In the genomic region with DNA sequence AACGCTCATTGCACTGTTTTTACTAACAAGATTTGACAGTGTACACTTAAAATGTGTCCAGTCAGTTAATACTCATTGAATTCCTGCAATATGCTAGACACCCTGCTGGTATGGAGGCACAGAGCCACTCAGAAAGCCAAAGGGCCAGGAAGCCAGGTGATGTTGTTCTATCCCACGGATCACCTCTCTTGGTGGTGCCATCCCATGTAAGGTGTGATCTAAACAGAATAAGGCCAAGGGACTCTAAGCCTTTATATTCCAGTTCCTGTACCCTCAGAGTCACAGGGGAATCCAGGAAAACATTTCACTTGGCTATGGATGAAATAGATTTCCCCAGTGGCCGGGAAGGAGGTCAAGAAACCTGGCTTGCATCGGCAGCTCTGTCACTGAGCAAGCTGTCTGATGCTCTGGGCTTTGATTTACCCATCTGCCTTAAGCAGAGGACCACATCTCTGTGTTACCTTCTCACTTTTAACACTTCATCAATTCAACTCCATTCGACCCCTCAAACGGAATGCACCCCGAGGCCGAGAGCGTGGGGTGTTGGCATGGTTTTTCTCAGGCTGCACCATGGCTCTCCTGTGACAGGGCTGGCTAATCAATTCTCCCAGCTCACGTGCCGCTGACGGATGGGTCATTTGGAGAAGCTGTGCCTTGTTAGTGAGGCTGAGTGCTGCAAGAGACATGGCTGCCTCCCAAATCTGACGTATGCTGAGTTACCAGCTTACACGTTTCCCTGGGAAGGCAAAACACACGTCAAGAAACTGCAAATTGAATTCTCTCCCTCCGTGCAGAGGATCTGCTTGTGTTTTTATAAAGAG, we compare ENCODE assay signal across 8 mouse cellular contexts.
DNase-seq lines count a peak whose midpoint lies in the region; ATAC-seq and TF ChIP-seq lines count a peak whose summit lies in the region.

No protein-coding gene starts in this region.

- TF ChIP-seq CTCF in cerebellum, adult 2 months (IDR thresholded peaks at IDR 0.05; ENCODE audit: borderline replicate concordance, insufficient read depth, low read depth, low read length): no peak

- no peak for TF ChIP-seq POLR2A in cerebellum, adult 2 months (IDR thresholded peaks at IDR 0.05; ENCODE audit: borderline replicate concordance, insufficient read depth, low read length)

- ATAC-seq in hindbrain, embryonic 13.5 days (ENCODE audit: low FRiP score): 0 out of 2 replicates have a peak, but pooled peaks have one; percentile 61
- ATAC-seq in limb, embryonic 13.5 days (ENCODE audit: low FRiP score, low read depth): no peak; the same call in 1 of the 2 replicates
- ATAC-seq in CD4-positive, CD25-positive, alpha-beta regulatory T cell, adult 4 months: no peak

- WGBS in cerebellum, adult 2 months: 12% methylated on average over 16 of the region's 16 CpGs
- 36% methylated on average over 16 of the region's 16 CpGs for WGBS in hindbrain, embryonic 13.5 days
- 24% methylated on average over 16 of the region's 16 CpGs for WGBS in limb, embryonic 13.5 days

- H3K4me3 ChIP-seq in cerebellum, adult 2 months (replicated peaks; ENCODE audit: insufficient read depth, low read depth, low read length): no peak overlapping the region
- H3K4me3 ChIP-seq in hindbrain, embryonic 13.5 days: no peak overlapping the region
- no peak overlapping the region for H3K4me3 ChIP-seq in limb, embryonic 13.5 days

- peak; percentile 67 for DNase-seq in adrenal gland, postnatal 14 days
- DNase-seq in cerebellum, adult 2 months: peak; percentile 66 to 72
- DNase-seq in frontal cortex, postnatal 10 days (ENCODE audit: low spot score in 2 of 2): peak; percentile 53 to 54
- DNase-seq in right cerebral cortex, postnatal 4 days: peak; percentile 75
- DNase-seq in c-Kit-positive CD71-positive TER-119-positive erythroid progenitor cells, embryonic 14.5 days (ENCODE audit: low spot score): no peak

- peak overlapping the region; percentile 15 for H3K27ac ChIP-seq in cerebellum, adult 2 months (ENCODE audit: insufficient read depth, low read length)
- H3K27ac ChIP-seq in hindbrain, embryonic 13.5 days: peak overlapping the region; percentile 74
- H3K27ac ChIP-seq in limb, embryonic 13.5 days: no peak overlapping the region

- H3K36me3 ChIP-seq in hindbrain, embryonic 13.5 days: no peaks in the 10 kb centered on the region
- H3K36me3 ChIP-seq in limb, embryonic 13.5 days: no peaks in the 10 kb centered on the region

- peaks cover 12% of the 10 kb centered on the region for H3K4me1 ChIP-seq in cerebellum, adult 2 months (ENCODE audit: control insufficient read depth, insufficient read depth, low read length)
- H3K4me1 ChIP-seq in hindbrain, embryonic 13.5 days (replicated peaks): peaks cover 25% of the 10 kb centered on the region
- H3K4me1 ChIP-seq in limb, embryonic 13.5 days: peaks cover 34% of the 10 kb centered on the region

- no peak overlapping the region; the same call in 1 of the 2 replicates for H3K9ac ChIP-seq in hindbrain, embryonic 13.5 days
- H3K9ac ChIP-seq in limb, embryonic 13.5 days: 0 out of 2 replicates have a peak overlapping the region, but pooled peaks have one; percentile 1

- H3K9me3 ChIP-seq in hindbrain, embryonic 13.5 days: no peaks in the 10 kb centered on the region
- H3K9me3 ChIP-seq in limb, embryonic 13.5 days: no peaks in the 10 kb centered on the region

- H3K4me2 ChIP-seq in hindbrain, embryonic 13.5 days: no peak overlapping the region
- H3K4me2 ChIP-seq in limb, embryonic 13.5 days (replicated peaks): peak overlapping the region; percentile 19; the same call in 1 of the 2 replicates

- no peaks in the 10 kb centered on the region for H3K27me3 ChIP-seq in cerebellum, adult 2 months (ENCODE audit: control insufficient read depth, insufficient read depth, low read length)
- peaks cover 4% of the 10 kb centered on the region; the same call in 1 of the 2 replicates for H3K27me3 ChIP-seq in hindbrain, embryonic 13.5 days
- H3K27me3 ChIP-seq in limb, embryonic 13.5 days: 0 out of 2 replicates have a peak, but pooled peaks cover 2% of the 10 kb centered on the region
